Mouse (Mus musculus) kidney, adult 2 months (tissue): ENCODE results near the gene Clec4a3. TPM values are rescaled to one million over a fixed set of nuclear protein-coding genes. Genes with fewer than 3 reads are reported as not detected.
A peak's percentile ranks its signal among the peaks of the same experiment; 100 is the strongest.

Experiments used
- DNase-seq: peaks from one replicate; pipeline ENCODE4 v3.0.0; 2021
- H3K27ac ChIP-seq: fragments of 200-500 bp; 2 replicates; pipeline ENCODE4 v1.5.1; 2012; ENCODE audit warnings: low read depth, low read length, control low read depth, inconsistent platforms; ENCODE audit not compliant: insufficient read depth
- H3K27me3 ChIP-seq: fragments of 200-500 bp; replicated peaks from 2 replicates; pipeline ENCODE4 v1.6.1; 2012; ENCODE audit warnings: mild to moderate bottlenecking, moderate library complexity, low read length, inconsistent platforms; ENCODE audit not compliant: control insufficient read depth, insufficient read depth
- H3K36me3 ChIP-seq: fragments of 200-500 bp; 2 replicates; pipeline ENCODE4 v1.6.1; 2012; ENCODE audit warnings: mild to moderate bottlenecking, moderate library complexity, low read length, inconsistent platforms; ENCODE audit not compliant: control insufficient read depth, insufficient read depth
- H3K4me1 ChIP-seq: fragments of 200-500 bp; 2 replicates; pipeline ENCODE4 v1.6.1; 2011; ENCODE audit warnings: low read length; ENCODE audit not compliant: control insufficient read depth, insufficient read depth
- H3K4me3 ChIP-seq: fragments of 200-500 bp; 2 replicates; pipeline ENCODE4 v1.5.1; 2011; ENCODE audit warnings: mild to moderate bottlenecking, low read depth, low read length, control low read depth; ENCODE audit not compliant: insufficient read depth
- CTCF ChIP-seq: fragments of 200-500 bp; conservative IDR thresholded peaks from 2 replicates; pipeline ENCODE4 v1.5.1; 2011; ENCODE audit warnings: low read depth, mild to moderate bottlenecking, control low read depth, low read length, moderate library complexity, mixed read lengths; ENCODE audit not compliant: insufficient read depth, insufficient read length
- POLR2A ChIP-seq: fragments of 200-500 bp; IDR thresholded peaks from one replicate; pipeline ENCODE4 v1.6.1; 2011; ENCODE audit warnings: low read depth, low read length, control low read depth
- WGBS: fragments of 180-500 bp; shearing (Covaris S2); methylation state at CpG from one replicate; pipeline ENCODE4 v1.1.7; 2018; 5-methylcytosine and 5-hydroxymethylcytosine counted together
- polyA plus RNA-seq: library from polyadenylated mRNA; depleted of rRNA; stranded (reverse); fragments of >200 nt; gene quantifications from 2 replicates; pipeline ENCODE4 v1.2.3, GENCODE M21; 2012; rRNA removed

The Clec4a3 gene
- polyA plus RNA-seq: 0.33 and 0.84 TPM in 2 replicates

DNA sequence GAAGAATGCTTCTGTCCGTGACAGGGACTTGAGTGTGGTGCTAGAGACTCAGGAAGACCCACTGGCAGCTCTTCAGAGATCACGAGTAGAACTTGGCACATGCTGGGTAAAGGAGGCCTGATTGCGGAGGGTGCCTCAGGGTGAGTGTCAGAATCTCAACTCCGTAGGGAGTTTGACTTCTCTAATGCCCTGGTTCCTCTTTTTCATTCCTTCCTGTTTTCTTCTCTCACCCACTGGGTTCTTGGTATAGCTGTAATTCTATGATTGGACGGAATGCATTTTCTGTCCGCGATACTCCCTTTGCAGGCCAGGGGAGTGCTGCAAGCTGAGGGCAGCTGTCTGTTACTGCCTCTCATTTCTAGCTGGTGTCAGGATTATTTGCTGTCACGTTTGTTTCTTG, at the start of gene Clec4a3:
Clec4a3 (plus strand) TSS at position 115 of the 400 bp plus-strand sequence.
- WGBS: 80% methylated on average over 8 of the region's 8 CpGs
- DNase-seq: peak; percentile 17
- TF ChIP-seq POLR2A: no peak
- TF ChIP-seq CTCF: no peak
- Histone ChIP-seq H3K4me3 (no peak within 1 kb of the TSS), H3K27ac (no peak within 1 kb of the TSS), H3K36me3 (no peaks in the 10 kb centered on the region), H3K27me3 (no peaks in the 10 kb centered on the region), H3K4me1 (no peaks in the 10 kb centered on the region)

- H3K27ac ChIP-seq: no peak overlapping the region
- no peaks in the 10 kb centered on the region for H3K4me1 ChIP-seq
- no peak overlapping the region for H3K4me3 ChIP-seq
- no peaks in the 10 kb centered on the region for H3K27me3 ChIP-seq
- no peaks in the 10 kb centered on the region for H3K36me3 ChIP-seq
- 16% methylated on average over 4 of the region's 4 CpGs for WGBS
- TF ChIP-seq CTCF (no peak), POLR2A (no peak)
- DNase-seq: no peak
Observed at GRCm38 (mm10) chr6:122919922-122920321, 32.4 kb upstream of the Clec4a3 start.

- Histone ChIP-seq H3K4me1 (no peaks in the 10 kb centered on the region), H3K36me3 (no peaks in the 10 kb centered on the region), H3K27me3 (no peaks in the 10 kb centered on the region), H3K27ac (no peak within 1 kb of the TSS), H3K4me3 (no peak within 1 kb of the TSS)
- no peak for DNase-seq
- WGBS: 40% methylated on average over 4 of the region's 4 CpGs
- no peak for TF ChIP-seq CTCF
- TF ChIP-seq POLR2A: no peak
Observed at GRCm38 (mm10) chr6:122921451-122921850, 30.9 kb upstream of the Clec4a3 start, which contains the start of gene Clec4a1. Gene Clec4a1 (plus strand): TSS chr6:122921848.

DNA sequence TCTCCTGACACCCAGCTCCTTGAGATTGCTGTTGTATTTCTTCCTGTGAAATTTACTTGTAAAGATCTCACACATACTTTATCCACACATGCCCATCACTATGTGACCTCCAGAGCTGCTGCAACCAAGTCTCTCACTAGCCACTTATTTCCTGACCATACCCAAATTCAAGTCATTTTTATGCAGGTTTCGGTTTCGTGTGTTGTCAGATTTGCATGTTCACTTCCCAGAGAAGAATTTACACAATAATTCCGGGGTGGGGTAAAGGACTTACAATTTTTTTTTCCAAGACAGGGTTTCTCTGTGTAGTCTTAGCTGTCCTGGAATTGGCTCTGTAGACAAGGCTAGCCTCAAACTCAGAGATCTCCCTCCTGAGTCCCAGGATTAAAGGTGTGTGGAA, 17.5 kb upstream of the Clec4a3 start:
- no peak for DNase-seq
- WGBS: 84% methylated on average over 3 of the region's 3 CpGs
- no peaks in the 10 kb centered on the region for H3K27me3 ChIP-seq
- no peak overlapping the region for H3K27ac ChIP-seq
- H3K4me1 ChIP-seq: no peaks in the 10 kb centered on the region
- no peaks in the 10 kb centered on the region for H3K36me3 ChIP-seq
- TF ChIP-seq CTCF (no peak), POLR2A (no peak)
- H3K4me3 ChIP-seq: no peak overlapping the region

- Histone ChIP-seq H3K4me3 (no peak overlapping the region), H3K27me3 (no peaks in the 10 kb centered on the region), H3K27ac (no peak overlapping the region), H3K4me1 (no peaks in the 10 kb centered on the region), H3K36me3 (no peaks in the 10 kb centered on the region)
- no peak for DNase-seq
- no peak for TF ChIP-seq CTCF
- no peak for TF ChIP-seq POLR2A
- WGBS: 82% methylated on average over 5 of the region's 5 CpGs
Observed at GRCm38 (mm10) chr6:122939618-122940017, 12.7 kb upstream of the Clec4a3 start.

- Histone ChIP-seq H3K36me3 (no peaks in the 10 kb centered on the region), H3K4me1 (no peaks in the 10 kb centered on the region), H3K27me3 (no peaks in the 10 kb centered on the region), H3K4me3 (no peak overlapping the region), H3K27ac (no peak overlapping the region)
- WGBS: 82% methylated on average over 2 of the region's 2 CpGs
- no peak for DNase-seq
- TF ChIP-seq POLR2A (no peak), CTCF (no peak)
Observed at GRCm38 (mm10) chr6:122946760-122947159, 5.6 kb upstream of the Clec4a3 start.

DNA sequence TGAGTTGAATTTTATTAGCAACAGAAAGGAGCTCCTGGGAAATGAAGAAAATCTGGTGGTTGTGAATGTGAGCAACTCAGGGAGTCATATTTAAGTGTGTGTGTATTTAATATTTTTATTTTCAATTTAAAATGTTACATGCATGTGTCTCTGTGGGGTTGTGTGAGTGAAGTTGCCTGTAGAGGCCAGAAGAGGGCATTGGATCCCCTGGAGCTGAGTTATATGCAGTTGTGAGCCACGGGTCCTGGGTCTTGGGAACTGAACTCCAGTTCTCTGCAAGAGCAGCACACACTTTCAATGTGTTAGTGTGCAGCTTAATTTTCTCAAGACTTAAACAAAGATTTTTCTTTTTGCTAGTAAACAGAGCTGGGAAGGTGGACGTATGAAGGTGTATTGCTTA, 12.2 kb downstream of the Clec4a3 start:
- TF ChIP-seq POLR2A (no peak), CTCF (no peak)
- WGBS: 77% methylated on average over 2 of the region's 2 CpGs

DNA sequence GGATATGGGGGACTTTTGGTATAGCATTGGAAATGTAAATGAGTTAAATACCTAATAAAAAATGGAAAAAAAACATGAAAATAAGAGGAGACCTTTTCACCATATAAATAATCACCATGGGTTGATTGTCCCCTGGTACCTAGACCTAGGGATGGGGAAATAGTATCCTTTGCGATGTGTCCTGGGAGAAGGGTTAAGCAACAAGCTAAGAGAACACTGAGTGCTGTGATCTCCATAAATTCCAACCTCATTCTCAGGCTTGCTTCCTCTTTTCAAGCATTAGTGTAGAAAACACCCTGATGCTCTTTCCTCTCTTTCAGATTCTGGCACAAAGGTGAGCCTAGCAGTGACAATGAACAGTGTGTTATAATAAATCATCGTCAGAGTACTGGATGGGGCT, 16.7 kb downstream of the Clec4a3 start:
- Histone ChIP-seq H3K27ac (no peak overlapping the region), H3K36me3 (no peaks in the 10 kb centered on the region), H3K4me1 (no peaks in the 10 kb centered on the region), H3K27me3 (no peaks in the 10 kb centered on the region), H3K4me3 (no peak overlapping the region)
- WGBS: 86% methylated on average over 2 of the region's 2 CpGs
- no peak for DNase-seq
- TF ChIP-seq POLR2A: no peak
- no peak for TF ChIP-seq CTCF

More for the DNA sequence above, 12.2 kb downstream of the Clec4a3 start:
- no peak overlapping the region for H3K27ac ChIP-seq
- H3K36me3 ChIP-seq: no peaks in the 10 kb centered on the region
- no peaks in the 10 kb centered on the region for H3K4me1 ChIP-seq
- no peak overlapping the region for H3K4me3 ChIP-seq
- DNase-seq: no peak
- H3K27me3 ChIP-seq: no peaks in the 10 kb centered on the region
